Mouse (Mus musculus) brain, embryonic 14.5 days (tissue): ENCODE measurements around the gene 4921507P07Rik. TPM values are rescaled to one million over a fixed set of nuclear protein-coding genes. Genes with fewer than 3 reads are reported as not detected.
"Not testable (repeated sequence)": the region's sequence is repeated elsewhere in the genome, so short reads cannot be mapped to it uniquely, and the experiment has no call there.

Source experiments
- DNase-seq: peaks from one replicate; pipeline ENCODE4 v3.0.0-alpha.2; 2011; ENCODE audit warnings: low read depth
- CTCF ChIP-seq: fragments of 200-500 bp; IDR thresholded peaks from 2 replicates; pipeline ENCODE4 v1.5.1; 2012; ENCODE audit warnings: inconsistent platforms, mild to moderate bottlenecking, moderate library complexity, borderline replicate concordance; ENCODE audit not compliant: insufficient read depth, insufficient read length; ENCODE audit errors: extremely low read depth
- POLR2A ChIP-seq: fragments of 200-500 bp; IDR thresholded peaks from 2 replicates; pipeline ENCODE4 v1.6.1; 2012; ENCODE audit warnings: mild to moderate bottlenecking, inconsistent platforms, borderline replicate concordance; ENCODE audit not compliant: poor library complexity, insufficient read depth, insufficient read length, severe bottlenecking; ENCODE audit errors: extremely low read depth
- polyA plus RNA-seq: library from polyadenylated mRNA; depleted of rRNA; stranded (reverse); fragments of >200 nt; gene quantifications from 2 replicates; pipeline ENCODE4 v1.2.3, GENCODE M21; 2012; rRNA removed

The 4921507P07Rik gene
- 2.1 and 3.2 TPM in 2 replicates for polyA plus RNA-seq

GRCm38 (mm10) chr6:50596301-50597211 is at the start of gene 4921507P07Rik:
TSS of gene 4921507P07Rik (minus strand) at chr6:50596632.
- peak; percentile 96 for DNase-seq
- no peak for TF ChIP-seq POLR2A
- peak; percentile 75 for TF ChIP-seq CTCF

- TF ChIP-seq CTCF (no peak), POLR2A (no peak)
- DNase-seq: peak; percentile 57
Observed at GRCm38 (mm10) chr6:50644701-50645100, 48.3 kb upstream of the 4921507P07Rik start.

- peak; percentile 50 for DNase-seq
- no peak for TF ChIP-seq POLR2A
- no peak for TF ChIP-seq CTCF
Observed at GRCm38 (mm10) chr6:50641898-50642297, 45.5 kb upstream of the 4921507P07Rik start.

DNA sequence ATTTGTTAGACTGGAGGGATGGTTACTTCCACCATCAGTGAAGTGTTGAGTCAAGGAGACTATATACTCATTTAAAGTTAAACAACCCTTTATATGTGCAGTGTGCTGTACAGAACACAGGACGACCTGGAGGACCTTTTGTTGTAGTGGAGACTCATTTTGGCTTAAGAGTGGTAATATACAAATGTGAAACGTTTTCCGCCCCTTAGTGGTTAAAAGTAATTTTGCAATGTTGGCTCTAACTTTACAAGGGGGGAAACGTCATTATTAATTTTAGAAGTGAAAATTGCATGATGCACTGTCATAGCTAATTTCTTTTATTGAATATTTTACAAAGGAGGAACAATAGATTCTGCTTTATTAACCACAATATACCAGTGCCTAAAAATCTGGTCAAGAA is 43.9 kb upstream of the 4921507P07Rik start:
- no peak for TF ChIP-seq POLR2A
- TF ChIP-seq CTCF: no peak
- no peak for DNase-seq

DNA sequence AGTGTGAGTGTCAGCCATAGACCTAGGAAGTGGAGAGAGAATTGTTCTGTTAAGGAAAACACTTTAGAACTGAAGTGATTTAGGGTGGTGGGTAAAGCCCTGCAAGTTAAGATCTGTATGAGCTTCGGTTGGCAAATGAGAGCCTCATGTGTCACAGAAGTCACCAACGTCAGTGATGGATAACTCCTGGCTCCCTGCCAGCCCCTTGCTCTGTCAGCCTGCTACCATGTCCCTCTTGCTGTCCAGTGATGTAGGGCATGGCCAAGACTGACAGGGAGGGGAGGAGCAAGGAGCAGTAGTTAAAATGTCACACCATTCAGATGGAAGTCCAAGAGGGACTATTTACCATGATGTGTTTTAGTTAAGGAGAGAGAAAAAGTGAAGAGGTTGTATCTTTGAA is 43.2 kb upstream of the 4921507P07Rik start:
- TF ChIP-seq POLR2A (no peak), CTCF (no peak)
- no peak for DNase-seq

GRCm38 (mm10) chr6:50626170-50626569 is 29.7 kb upstream of the 4921507P07Rik start:
- not testable (repeated sequence) for DNase-seq

DNA sequence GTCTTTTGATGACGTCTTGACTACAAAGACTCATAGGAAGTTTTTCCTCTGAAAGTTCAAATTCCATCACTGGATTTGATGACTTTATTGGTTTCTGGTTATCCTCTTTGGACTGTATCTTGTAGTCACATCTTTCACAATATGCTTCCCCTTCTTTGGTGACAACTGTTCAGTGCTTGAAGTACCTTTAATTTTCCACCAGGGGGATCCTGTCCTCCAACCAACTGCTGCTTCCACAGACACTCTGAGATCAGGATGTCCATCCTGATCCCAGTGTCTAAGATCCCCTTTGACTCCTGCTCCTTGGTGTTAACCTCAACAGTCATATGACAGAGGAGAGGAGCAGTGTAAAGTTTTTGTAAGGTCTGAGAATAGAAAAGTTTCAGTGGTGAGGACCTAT is 21.8 kb upstream of the 4921507P07Rik start:
- TF ChIP-seq CTCF: peak; percentile 4; the same call in 1 of the 2 replicates
- not testable (repeated sequence) for DNase-seq

- TF ChIP-seq CTCF (peak; percentile 62), POLR2A (no peak)
- DNase-seq: peak; percentile 35
Observed at GRCm38 (mm10) chr6:50601620-50602019, 5.2 kb upstream of the 4921507P07Rik start.

DNA sequence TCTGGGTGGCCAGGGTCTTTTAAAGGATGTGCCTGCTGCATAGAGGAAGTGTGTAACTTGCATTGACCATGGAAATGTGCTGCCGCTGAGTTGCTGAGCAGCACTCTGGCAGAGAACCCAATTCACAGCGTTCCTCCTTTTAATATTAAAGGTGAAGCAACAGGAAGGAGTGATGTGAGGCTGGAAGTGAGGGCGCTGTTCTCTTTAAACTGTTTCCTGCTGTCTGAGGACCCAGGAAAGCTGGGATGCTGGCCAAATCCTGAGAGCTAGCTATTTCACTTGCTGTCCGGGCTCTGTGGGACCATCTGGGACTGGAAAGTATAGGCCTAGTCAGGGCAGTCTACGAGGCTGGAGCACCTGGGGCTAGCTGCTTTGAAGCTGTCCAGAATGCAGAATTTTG is 2.1 kb upstream of the 4921507P07Rik start:
- peak; percentile 74 for DNase-seq
- TF ChIP-seq POLR2A (no peak), CTCF (no peak)

GRCm38 (mm10) chr6:50594372-50594771 is 2.1 kb downstream of the 4921507P07Rik start:
- DNase-seq: no peak
- no peak for TF ChIP-seq POLR2A
- no peak; the same call in 1 of the 2 replicates for TF ChIP-seq CTCF

GRCm38 (mm10) chr6:50593334-50593845 is 3.0 kb downstream of the 4921507P07Rik start:
- TF ChIP-seq POLR2A: no peak
- TF ChIP-seq CTCF: no peak
- DNase-seq: no peak

DNA sequence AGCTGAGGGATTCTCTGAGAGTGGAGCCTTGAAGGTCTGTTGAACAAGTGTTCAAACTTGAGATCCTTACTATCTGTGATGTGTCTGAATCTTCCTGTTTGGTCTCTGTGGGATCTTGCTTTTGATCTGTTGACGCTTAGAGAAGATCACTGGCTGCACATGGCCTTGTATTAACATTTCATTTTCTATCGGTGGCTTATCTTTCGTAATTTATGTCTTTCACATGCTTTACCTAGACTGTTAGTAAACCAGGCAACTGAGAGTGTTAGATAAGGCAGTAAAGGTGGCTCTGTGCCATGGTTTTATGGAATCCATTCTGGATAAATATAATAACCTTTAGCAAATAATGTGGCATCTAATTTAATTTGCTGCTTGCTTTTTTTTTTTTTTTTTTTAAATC is 6.2 kb downstream of the 4921507P07Rik start:
- no peak for TF ChIP-seq POLR2A
- TF ChIP-seq CTCF: no peak

DNA sequence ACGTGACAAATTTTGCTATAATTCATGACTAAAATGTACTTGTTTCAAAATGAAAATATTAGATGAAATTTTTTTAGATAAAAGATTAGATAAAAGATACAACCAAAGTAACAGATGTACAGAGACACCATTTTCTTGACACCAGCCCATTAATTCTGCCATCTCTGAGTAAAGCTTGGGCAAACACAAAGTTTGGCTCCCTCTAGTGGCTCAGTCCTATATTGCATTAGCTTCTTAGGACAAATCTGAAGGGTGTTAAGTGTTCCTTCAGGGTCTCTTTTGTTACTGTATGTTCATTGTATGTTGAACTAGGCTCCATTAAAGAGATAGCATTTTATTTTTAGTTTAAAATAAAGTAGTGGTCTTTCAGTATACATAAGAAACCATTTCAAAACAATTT is 8.2 kb downstream of the 4921507P07Rik start:
- TF ChIP-seq CTCF: peak; percentile 69; the same call in 1 of the 2 replicates
- TF ChIP-seq POLR2A: no peak
- DNase-seq: peak; percentile 89

More for the DNA sequence above, 6.2 kb downstream of the 4921507P07Rik start:
- DNase-seq: no peak
